Mouse (Mus musculus): ENCODE data around the gene Fn3krp. TPM values are rescaled to one million over a fixed set of nuclear protein-coding genes. Genes with fewer than 3 reads are reported as not detected.

Fn3krp gene
- 0.89 TPM for polyA plus RNA-seq (2017; shearing (Covaris generic))

GRCm38 (mm10) chr11:121420830-121421552, at the start of gene Fn3krp:
Gene Fn3krp (plus strand): TSS chr11:121421401.

GRCm38 (mm10) chr11:121387750-121388553, 33.2 kb upstream of the Fn3krp start, which contains the start of gene Rab40b:
Gene Rab40b (minus strand): TSS chr11:121388251.

GRCm38 (mm10) chr11:121434156-121435155, 13.3 kb downstream of the Fn3krp start, which contains the start of gene Fn3k:
Gene Fn3k (plus strand): TSS chr11:121434913.

GRCm38 (mm10) chr11:121451753-121452635, 30.8 kb downstream of the Fn3krp start, which contains the start of gene Tbcd:
Gene Tbcd (plus strand): TSS chr11:121451949.

Other genes starting within 250 kb of the Fn3krp start
- 1.9 TPM for gene Hexdc, start 217.0 kb upstream of the Fn3krp start, polyA plus RNA-seq (2017; shearing (Covaris generic))
- 6.3 TPM for gene Ogfod3, start 216.7 kb upstream of the Fn3krp start, polyA plus RNA-seq (2017; shearing (Covaris generic))
- 150 TPM for gene Cybc1, start 192.1 kb upstream of the Fn3krp start, polyA plus RNA-seq (2017; shearing (Covaris generic))
- gene Narf, start 184.1 kb upstream of the Fn3krp start, polyA plus RNA-seq (2017; shearing (Covaris generic)), result 53.2 TPM
- 2.5 TPM for gene Foxk2, start 161.4 kb upstream of the Fn3krp start, polyA plus RNA-seq (2017; shearing (Covaris generic))
- gene Wdr45b, start 67.0 kb upstream of the Fn3krp start, polyA plus RNA-seq (2017; shearing (Covaris generic)), result 44.1 TPM
- gene Rab40b, start 33.1 kb upstream of the Fn3krp start, polyA plus RNA-seq (2017; shearing (Covaris generic)), result 0.20 TPM
- gene Fn3k, start 13.5 kb downstream of the Fn3krp start, polyA plus RNA-seq (2017; shearing (Covaris generic)), result not detected
- gene Tbcd, start 30.5 kb downstream of the Fn3krp start, polyA plus RNA-seq (2017; shearing (Covaris generic)), result 50.3 TPM
- 0.53 TPM for gene Zfp750, start 97.9 kb downstream of the Fn3krp start, polyA plus RNA-seq (2017; shearing (Covaris generic))